Mouse (Mus musculus): ENCODE measurements around the gene Hmgb1.

The Hmgb1 gene

GRCm38 (mm10) chr5:149215540-149215939, 31.3 kb upstream of the Hmgb1 start:
- no peak for TF ChIP-seq POU5F1 (IDR thresholded peaks at IDR 0.05; ENCODE audit: borderline replicate concordance, low read length)
- TF ChIP-seq CTCF (conservative IDR thresholded peaks at IDR 0.05; ENCODE audit: low read length): no peak; the same call in 1 of the 2 replicates
- no peak for TF ChIP-seq NANOG (IDR thresholded peaks at IDR 0.05; ENCODE audit: borderline replicate concordance, low read length)
- H3K27me3 ChIP-seq (ENCODE audit: insufficient read depth, low read length): no peaks in the 10 kb centered on the region
- H3K4me3 ChIP-seq (replicated peaks; ENCODE audit: low read length): no peak overlapping the region
- H3K36me3 ChIP-seq (ENCODE audit: insufficient read depth, low read length): peaks cover 84% of the 10 kb centered on the region
- H3K9me3 ChIP-seq (ENCODE audit: low read length): peaks cover 50% of the 10 kb centered on the region
- H3K4me1 ChIP-seq (replicated peaks; ENCODE audit: low read depth, low read length): peaks cover 22% of the 10 kb centered on the region; the same call in 1 of the 2 replicates

- H3K4me1 ChIP-seq (replicated peaks; ENCODE audit: low read depth, low read length): peaks cover 24% of the 10 kb centered on the region
Measured at GRCm38 (mm10) chr5:149212806-149213205, 28.5 kb upstream of the Hmgb1 start.

GRCm38 (mm10) chr5:149211041-149211440, 26.8 kb upstream of the Hmgb1 start:
- TF ChIP-seq CTCF (conservative IDR thresholded peaks at IDR 0.05; ENCODE audit: low read length) (no peak), NANOG (IDR thresholded peaks at IDR 0.05; ENCODE audit: borderline replicate concordance, low read length) (no peak), POU5F1 (IDR thresholded peaks at IDR 0.05; ENCODE audit: borderline replicate concordance, low read length) (no peak)
- Histone ChIP-seq H3K4me3 (replicated peaks; ENCODE audit: low read length) (no peak overlapping the region), H3K36me3 (ENCODE audit: insufficient read depth, low read length) (peaks cover 100% of the 10 kb centered on the region), H3K27me3 (ENCODE audit: insufficient read depth, low read length) (no peaks in the 10 kb centered on the region), H3K9me3 (ENCODE audit: low read length) (peaks cover 5% of the 10 kb centered on the region), H3K4me1 (replicated peaks; ENCODE audit: low read depth, low read length) (peaks cover 38% of the 10 kb centered on the region)

More at GRCm38 (mm10) chr5:149212806-149213205, 28.5 kb upstream of the Hmgb1 start:
- Histone ChIP-seq H3K27me3 (ENCODE audit: insufficient read depth, low read length) (no peaks in the 10 kb centered on the region), H3K4me3 (replicated peaks; ENCODE audit: low read length) (no peak overlapping the region), H3K9me3 (ENCODE audit: low read length) (peaks cover 23% of the 10 kb centered on the region), H3K36me3 (ENCODE audit: insufficient read depth, low read length) (peaks cover 100% of the 10 kb centered on the region)
- no peak for TF ChIP-seq POU5F1 (IDR thresholded peaks at IDR 0.05; ENCODE audit: borderline replicate concordance, low read length)

- H3K4me1 ChIP-seq (replicated peaks; ENCODE audit: low read depth, low read length): peaks cover 51% of the 10 kb centered on the region
- no peaks in the 10 kb centered on the region for H3K27me3 ChIP-seq (ENCODE audit: insufficient read depth, low read length)
- H3K36me3 ChIP-seq (ENCODE audit: insufficient read depth, low read length): peaks cover 98% of the 10 kb centered on the region
- TF ChIP-seq NANOG (IDR thresholded peaks at IDR 0.05; ENCODE audit: borderline replicate concordance, low read length) (no peak), POU5F1 (IDR thresholded peaks at IDR 0.05; ENCODE audit: borderline replicate concordance, low read length) (no peak), CTCF (conservative IDR thresholded peaks at IDR 0.05; ENCODE audit: low read length) (no peak)
- H3K4me3 ChIP-seq (replicated peaks; ENCODE audit: low read length): no peak overlapping the region
- H3K9me3 ChIP-seq (ENCODE audit: low read length): no peaks in the 10 kb centered on the region
Measured at GRCm38 (mm10) chr5:149209328-149209727, 25.0 kb upstream of the Hmgb1 start.

- TF ChIP-seq NANOG (IDR thresholded peaks at IDR 0.05; ENCODE audit: borderline replicate concordance, low read length) (no peak), CTCF (conservative IDR thresholded peaks at IDR 0.05; ENCODE audit: low read length) (no peak), POU5F1 (IDR thresholded peaks at IDR 0.05; ENCODE audit: borderline replicate concordance, low read length) (no peak)
- no peak overlapping the region for H3K4me3 ChIP-seq (replicated peaks; ENCODE audit: low read length)
Measured at GRCm38 (mm10) chr5:149208776-149209175, 24.5 kb upstream of the Hmgb1 start.

GRCm38 (mm10) chr5:149207661-149208060, 23.4 kb upstream of the Hmgb1 start:
- Histone ChIP-seq H3K36me3 (ENCODE audit: insufficient read depth, low read length) (peaks cover 98% of the 10 kb centered on the region), H3K9me3 (ENCODE audit: low read length) (no peaks in the 10 kb centered on the region), H3K27me3 (ENCODE audit: insufficient read depth, low read length) (no peaks in the 10 kb centered on the region), H3K4me1 (replicated peaks; ENCODE audit: low read depth, low read length) (peaks cover 56% of the 10 kb centered on the region), H3K4me3 (replicated peaks; ENCODE audit: low read length) (no peak overlapping the region)
- TF ChIP-seq CTCF (conservative IDR thresholded peaks at IDR 0.05; ENCODE audit: low read length): no peak
- TF ChIP-seq NANOG (IDR thresholded peaks at IDR 0.05; ENCODE audit: borderline replicate concordance, low read length): no peak
- no peak for TF ChIP-seq POU5F1 (IDR thresholded peaks at IDR 0.05; ENCODE audit: borderline replicate concordance, low read length)

More at GRCm38 (mm10) chr5:149208776-149209175, 24.5 kb upstream of the Hmgb1 start:
- Histone ChIP-seq H3K4me1 (replicated peaks; ENCODE audit: low read depth, low read length) (peaks cover 56% of the 10 kb centered on the region), H3K9me3 (ENCODE audit: low read length) (no peaks in the 10 kb centered on the region), H3K36me3 (ENCODE audit: insufficient read depth, low read length) (peaks cover 98% of the 10 kb centered on the region), H3K27me3 (ENCODE audit: insufficient read depth, low read length) (no peaks in the 10 kb centered on the region)

GRCm38 (mm10) chr5:149206286-149206685, 22.0 kb upstream of the Hmgb1 start:
- no peaks in the 10 kb centered on the region for H3K9me3 ChIP-seq (ENCODE audit: low read length)
- H3K4me1 ChIP-seq (replicated peaks; ENCODE audit: low read depth, low read length): peaks cover 59% of the 10 kb centered on the region
- H3K36me3 ChIP-seq (ENCODE audit: insufficient read depth, low read length): peaks cover 98% of the 10 kb centered on the region
- H3K27me3 ChIP-seq (ENCODE audit: insufficient read depth, low read length): no peaks in the 10 kb centered on the region
- TF ChIP-seq CTCF (conservative IDR thresholded peaks at IDR 0.05; ENCODE audit: low read length): no peak
- H3K4me3 ChIP-seq (replicated peaks; ENCODE audit: low read length): no peak overlapping the region

- Histone ChIP-seq H3K27me3 (ENCODE audit: insufficient read depth, low read length) (no peaks in the 10 kb centered on the region), H3K36me3 (ENCODE audit: insufficient read depth, low read length) (peaks cover 96% of the 10 kb centered on the region), H3K9me3 (ENCODE audit: low read length) (no peaks in the 10 kb centered on the region), H3K4me3 (replicated peaks; ENCODE audit: low read length) (no peak overlapping the region), H3K4me1 (replicated peaks; ENCODE audit: low read depth, low read length) (peaks cover 64% of the 10 kb centered on the region)
- TF ChIP-seq NANOG (IDR thresholded peaks at IDR 0.05; ENCODE audit: borderline replicate concordance, low read length): no peak
- TF ChIP-seq POU5F1 (IDR thresholded peaks at IDR 0.05; ENCODE audit: borderline replicate concordance, low read length): no peak
Measured at GRCm38 (mm10) chr5:149205265-149205664, 21.0 kb upstream of the Hmgb1 start.

GRCm38 (mm10) chr5:149204822-149205221, 20.5 kb upstream of the Hmgb1 start:
- Histone ChIP-seq H3K36me3 (ENCODE audit: insufficient read depth, low read length) (peaks cover 95% of the 10 kb centered on the region), H3K4me3 (replicated peaks; ENCODE audit: low read length) (no peak overlapping the region), H3K4me1 (replicated peaks; ENCODE audit: low read depth, low read length) (peaks cover 64% of the 10 kb centered on the region), H3K27me3 (ENCODE audit: insufficient read depth, low read length) (no peaks in the 10 kb centered on the region), H3K9me3 (ENCODE audit: low read length) (no peaks in the 10 kb centered on the region)
- TF ChIP-seq CTCF (conservative IDR thresholded peaks at IDR 0.05; ENCODE audit: low read length) (no peak), POU5F1 (IDR thresholded peaks at IDR 0.05; ENCODE audit: borderline replicate concordance, low read length) (no peak), NANOG (IDR thresholded peaks at IDR 0.05; ENCODE audit: borderline replicate concordance, low read length) (no peak)
